Mouse (Mus musculus): ENCODE data around the gene Lgals7.

Lgals7 gene

GRCm38 (mm10) chr7:28830981-28831380 lies 32.7 kb upstream of the Lgals7 start:
- no peak for DNase-seq (ENCODE audit: low spot score in 2 of 2)

- no peak for DNase-seq (ENCODE audit: low spot score in 2 of 2)
Observed at GRCm38 (mm10) chr7:28831411-28832125, 32.1 kb upstream of the Lgals7 start.

- DNase-seq (ENCODE audit: low spot score in 2 of 2) = no peak
Observed at GRCm38 (mm10) chr7:28832137-28832536, 31.5 kb upstream of the Lgals7 start.

- no peak for DNase-seq (ENCODE audit: low spot score in 2 of 2)
Observed at GRCm38 (mm10) chr7:28833723-28834347, 29.8 kb upstream of the Lgals7 start, which contains the start of gene Lgals4. Gene Lgals4 (plus strand): TSS chr7:28833854.

- DNase-seq (ENCODE audit: low spot score in 2 of 2) = no peak
Observed at GRCm38 (mm10) chr7:28836936-28837335, 26.7 kb upstream of the Lgals7 start.

GRCm38 (mm10) chr7:28838331-28838730 lies 25.3 kb upstream of the Lgals7 start:
- DNase-seq (ENCODE audit: low spot score in 2 of 2) = no peak

- DNase-seq (ENCODE audit: low spot score in 2 of 2) = no peak
Observed at GRCm38 (mm10) chr7:28847273-28847672, 16.4 kb upstream of the Lgals7 start.

GRCm38 (mm10) chr7:28849700-28850236 lies 13.9 kb upstream of the Lgals7 start:
- DNase-seq (ENCODE audit: low spot score in 2 of 2) = no peak

- no peak for DNase-seq (ENCODE audit: low spot score in 2 of 2)
Observed at GRCm38 (mm10) chr7:28850642-28851041, 13.0 kb upstream of the Lgals7 start.

GRCm38 (mm10) chr7:28859953-28860352 lies 3.7 kb upstream of the Lgals7 start:
- no peak for DNase-seq (ENCODE audit: low spot score in 2 of 2)

GRCm38 (mm10) chr7:28860898-28861297 lies 2.8 kb upstream of the Lgals7 start:
- no peak for DNase-seq (ENCODE audit: low spot score in 2 of 2)

GRCm38 (mm10) chr7:28862817-28863499 lies 695 bp upstream of the Lgals7 start:
- DNase-seq (ENCODE audit: low spot score in 2 of 2) = no peak

- DNase-seq (ENCODE audit: low spot score in 2 of 2) = no peak
Observed at GRCm38 (mm10) chr7:28864288-28864750, 666 bp downstream of the Lgals7 start.

GRCm38 (mm10) chr7:28865481-28866300 lies 2.0 kb downstream of the Lgals7 start:
- DNase-seq (ENCODE audit: low spot score in 2 of 2) = peak; percentile 97 to 98

GRCm38 (mm10) chr7:28866769-28867507 lies 3.3 kb downstream of the Lgals7 start:
- DNase-seq (ENCODE audit: low spot score in 2 of 2) = no peak

GRCm38 (mm10) chr7:28867508-28868340 lies 4.1 kb downstream of the Lgals7 start:
- DNase-seq (ENCODE audit: low spot score in 2 of 2) = peak; percentile 78 to 84

- DNase-seq (ENCODE audit: low spot score in 2 of 2) = no peak
Observed at GRCm38 (mm10) chr7:28870901-28871664, 7.4 kb downstream of the Lgals7 start.

- no peak for DNase-seq (ENCODE audit: low spot score in 2 of 2)
Observed at GRCm38 (mm10) chr7:28874565-28874964, 10.9 kb downstream of the Lgals7 start.

GRCm38 (mm10) chr7:28876099-28876498 lies 12.4 kb downstream of the Lgals7 start:
- DNase-seq (ENCODE audit: low spot score in 2 of 2) = no peak
